Mouse (Mus musculus) neural tube, embryonic 13.5 days (tissue): ENCODE measurements around the gene Cabp4. TPM values are rescaled to one million over a fixed set of nuclear protein-coding genes. Genes with fewer than 3 reads are reported as not detected.

ENCODE experiments used
- ATAC-seq: fragments of 200-750 bp; cut with Nextera tagmentation; 2 replicates; pipeline ENCODE4 v1.8.0; 2017; ENCODE audit warnings: low read depth, mild to moderate bottlenecking, moderate TSS enrichment, moderate library complexity
- H3K27ac ChIP-seq: fragments of 300-500 bp; sonication (generic); replicated peaks from 2 replicates; pipeline ENCODE4 v1.5.1; 2015; ENCODE audit warnings: moderate library complexity, mild to moderate bottlenecking, inconsistent platforms
- H3K27me3 ChIP-seq: fragments of 300-500 bp; sonication (generic); 2 replicates; pipeline ENCODE4 v1.6.1; 2015; ENCODE audit warnings: mild to moderate bottlenecking, inconsistent platforms
- H3K36me3 ChIP-seq: fragments of 300-500 bp; sonication (generic); 2 replicates; pipeline ENCODE4 v1.6.1; 2015; ENCODE audit warnings: mild to moderate bottlenecking, inconsistent platforms
- H3K4me1 ChIP-seq: fragments of 300-500 bp; sonication (generic); replicated peaks from 2 replicates; pipeline ENCODE4 v1.6.1; 2015; ENCODE audit warnings: inconsistent platforms
- H3K4me2 ChIP-seq: fragments of 300-500 bp; sonication (generic); 2 replicates; pipeline ENCODE4 v1.6.1; 2015; ENCODE audit warnings: inconsistent platforms, mild to moderate bottlenecking, moderate library complexity
- H3K4me3 ChIP-seq: fragments of 300-500 bp; sonication (generic); 2 replicates; pipeline ENCODE4 v1.5.1; 2015; ENCODE audit warnings: mild to moderate bottlenecking, inconsistent platforms
- H3K9ac ChIP-seq: fragments of 300-500 bp; sonication (generic); 2 replicates; pipeline ENCODE4 v1.6.1; 2015; ENCODE audit warnings: moderate library complexity, mild to moderate bottlenecking, inconsistent platforms
- H3K9me3 ChIP-seq: fragments of 300-500 bp; sonication (generic); 2 replicates; pipeline ENCODE4 v1.6.1; 2016; ENCODE audit warnings: inconsistent platforms
- WGBS: fragments of 180-500 bp; shearing (Covaris S2); methylation state at CpG from one replicate; pipeline ENCODE4 v1.1.7; 2015; 5-methylcytosine and 5-hydroxymethylcytosine counted together
- polyA plus RNA-seq: library from polyadenylated mRNA; unstranded; fragments of >200 nt; fragmentation: Nextera tagmentation; extraction: Ambion mirVana; gene quantifications from 2 replicates; pipeline ENCODE4 v1.2.1, GENCODE M21; 2015

Gene Cabp4
- polyA plus RNA-seq, 1 experiment from 2014 or later, result 0.14 TPM

DNA sequence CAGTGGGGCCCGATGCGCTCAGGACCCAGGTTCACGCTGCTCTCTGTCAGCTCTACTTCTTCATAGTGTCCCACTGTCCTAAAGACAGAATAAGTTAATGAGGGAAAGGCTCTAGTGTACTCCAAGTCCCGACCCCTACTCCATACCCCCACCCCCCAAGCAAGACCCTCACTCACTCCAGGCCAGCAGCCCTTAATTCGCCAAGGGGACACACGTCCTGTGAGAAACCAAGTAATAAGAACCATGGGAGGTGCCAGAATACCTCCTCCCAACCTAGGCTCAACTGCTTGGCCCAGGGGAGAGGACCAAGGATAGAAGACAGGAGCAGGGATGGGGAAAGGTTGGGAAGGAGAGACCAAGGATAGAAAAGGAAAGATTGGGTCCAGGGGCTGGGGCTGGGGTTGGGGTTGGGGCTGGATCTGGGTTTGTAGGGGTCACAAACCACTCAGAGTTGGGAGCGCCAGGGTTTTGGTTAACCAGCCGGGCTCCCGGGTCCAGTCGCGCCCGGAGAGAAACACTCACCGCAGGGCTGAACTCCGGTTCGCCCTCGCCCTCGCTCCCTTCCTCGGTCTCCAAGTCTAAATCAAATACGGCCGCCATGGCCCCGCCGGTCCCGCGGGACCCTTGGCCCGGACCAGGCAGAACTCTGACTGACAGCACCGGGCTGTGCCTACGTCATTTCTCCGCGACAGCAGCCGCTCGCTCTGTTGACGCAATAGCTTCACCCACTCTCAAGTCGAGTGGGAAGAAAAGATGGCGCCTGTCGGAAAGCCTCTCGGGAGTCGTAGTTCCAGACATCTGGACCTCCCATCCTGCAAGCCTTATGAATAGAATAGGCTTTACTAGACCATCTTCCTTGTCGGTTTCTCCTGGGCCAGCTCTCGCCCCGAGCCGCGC lies 19.1 kb upstream of the Cabp4 start, which contains the start of gene Rps6kb2:
TSS of gene Rps6kb2 (minus strand) at position 709 of the 897 bp plus-strand sequence.
- Histone ChIP-seq H3K4me3 (peak within 1 kb of the TSS; percentile 71), H3K36me3 (peaks cover 39% of the 10 kb centered on the region), H3K27me3 (no peaks in the 10 kb centered on the region), H3K9me3 (no peaks in the 10 kb centered on the region), H3K4me2 (peak within 1 kb of the TSS; percentile 97), H3K27ac (peak within 1 kb of the TSS; percentile 85), H3K9ac (peak within 1 kb of the TSS; percentile 93), H3K4me1 (peaks cover 21% of the 10 kb centered on the region)
- 7% methylated on average over 42 of the region's 42 CpGs for WGBS
- peak; percentile 91 for ATAC-seq

DNA sequence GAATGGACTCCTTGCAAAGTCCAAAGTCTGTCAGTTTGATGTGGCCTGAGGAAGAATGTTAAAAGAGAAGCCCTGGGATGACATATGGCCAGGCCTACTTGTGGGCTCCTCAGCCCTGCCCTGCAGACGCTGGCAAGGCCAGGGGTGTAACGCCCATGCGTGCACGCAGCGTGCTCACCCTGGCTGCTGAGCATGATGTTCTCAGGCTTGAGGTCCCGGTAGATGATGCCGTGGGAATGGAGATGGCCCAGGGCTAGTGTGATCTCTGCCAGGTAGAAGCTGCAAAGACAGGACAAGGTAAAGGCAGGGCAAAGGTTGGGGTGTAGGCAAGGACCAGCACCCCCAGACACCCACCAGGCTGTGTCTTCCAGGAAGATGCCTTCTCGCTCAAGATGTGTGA lies 15.2 kb upstream of the Cabp4 start:
- Histone ChIP-seq H3K27me3 (no peaks in the 10 kb centered on the region), H3K9me3 (no peaks in the 10 kb centered on the region), H3K4me3 (no peak overlapping the region), H3K9ac (no peak overlapping the region), H3K4me2 (no peak overlapping the region), H3K36me3 (peaks cover 65% of the 10 kb centered on the region), H3K27ac (no peak overlapping the region), H3K4me1 (peaks cover 31% of the 10 kb centered on the region)
- WGBS, result 93% methylated on average over 8 of the region's 8 CpGs
- no peak for ATAC-seq

GRCm38 (mm10) chr19:4156771-4157170 lies 12.9 kb upstream of the Cabp4 start:
- H3K9me3 ChIP-seq, result no peaks in the 10 kb centered on the region
- H3K4me2 ChIP-seq, result no peak overlapping the region
- 90% methylated on average over 12 of the region's 12 CpGs for WGBS
- no peak overlapping the region for H3K4me3 ChIP-seq
- peaks cover 14% of the 10 kb centered on the region for H3K4me1 ChIP-seq
- no peak overlapping the region for H3K27ac ChIP-seq
- no peak overlapping the region for H3K9ac ChIP-seq
- ATAC-seq, result no peak
- peaks cover 84% of the 10 kb centered on the region for H3K36me3 ChIP-seq
- H3K27me3 ChIP-seq, result no peaks in the 10 kb centered on the region

DNA sequence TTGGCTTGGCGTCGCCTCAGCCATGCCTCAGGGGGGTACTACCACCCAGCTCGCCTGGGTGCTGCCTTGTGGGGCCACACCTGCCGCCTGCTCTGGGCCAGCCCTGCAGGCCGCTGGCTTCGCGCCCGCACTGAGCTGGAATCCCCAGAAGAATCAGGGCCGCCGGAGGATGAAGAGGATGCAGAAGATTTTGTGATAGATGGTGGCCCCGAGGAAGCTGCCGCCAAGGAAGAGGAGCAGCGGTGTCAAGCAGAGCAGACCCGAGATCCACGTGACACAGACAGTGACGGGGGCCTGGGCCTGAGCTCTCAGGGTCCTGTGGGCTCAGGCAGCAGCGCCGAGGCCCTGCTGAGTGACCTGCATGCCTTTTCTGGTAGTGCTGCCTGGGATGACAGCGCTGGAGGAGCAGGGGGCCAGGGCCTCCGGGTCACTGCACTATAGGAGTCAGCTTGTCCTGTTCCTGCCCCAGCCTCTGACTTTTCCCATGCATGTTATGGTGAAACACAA lies 12.3 kb upstream of the Cabp4 start:
- no peaks in the 10 kb centered on the region for H3K9me3 ChIP-seq
- ATAC-seq, result no peak
- no peak overlapping the region for H3K4me2 ChIP-seq
- no peak overlapping the region for H3K9ac ChIP-seq
- H3K27ac ChIP-seq, result 0 out of 2 replicates have a peak overlapping the region, but pooled peaks have one; percentile 38
- WGBS, result 67% methylated on average over 20 of the region's 20 CpGs
- H3K4me3 ChIP-seq, result no peak overlapping the region
- peaks cover 12% of the 10 kb centered on the region; the same call in 1 of the 2 replicates for H3K4me1 ChIP-seq
- peaks cover 81% of the 10 kb centered on the region for H3K36me3 ChIP-seq
- H3K27me3 ChIP-seq, result no peaks in the 10 kb centered on the region

- Histone ChIP-seq H3K4me3 (no peak overlapping the region), H3K4me1 (peaks cover 12% of the 10 kb centered on the region), H3K9me3 (no peaks in the 10 kb centered on the region), H3K4me2 (no peak overlapping the region), H3K9ac (no peak overlapping the region), H3K27me3 (no peaks in the 10 kb centered on the region), H3K27ac (0 out of 2 replicates have a peak overlapping the region, but pooled peaks have one; percentile 38), H3K36me3 (peaks cover 81% of the 10 kb centered on the region)
- whole genome bisulfite sequencing, result 71% methylated on average over 6 of the region's 6 CpGs
- no peak for ATAC-seq
These were observed 11.6 kb upstream of the Cabp4 start for GRCm38 (mm10) chr19:4155223-4156072.

DNA sequence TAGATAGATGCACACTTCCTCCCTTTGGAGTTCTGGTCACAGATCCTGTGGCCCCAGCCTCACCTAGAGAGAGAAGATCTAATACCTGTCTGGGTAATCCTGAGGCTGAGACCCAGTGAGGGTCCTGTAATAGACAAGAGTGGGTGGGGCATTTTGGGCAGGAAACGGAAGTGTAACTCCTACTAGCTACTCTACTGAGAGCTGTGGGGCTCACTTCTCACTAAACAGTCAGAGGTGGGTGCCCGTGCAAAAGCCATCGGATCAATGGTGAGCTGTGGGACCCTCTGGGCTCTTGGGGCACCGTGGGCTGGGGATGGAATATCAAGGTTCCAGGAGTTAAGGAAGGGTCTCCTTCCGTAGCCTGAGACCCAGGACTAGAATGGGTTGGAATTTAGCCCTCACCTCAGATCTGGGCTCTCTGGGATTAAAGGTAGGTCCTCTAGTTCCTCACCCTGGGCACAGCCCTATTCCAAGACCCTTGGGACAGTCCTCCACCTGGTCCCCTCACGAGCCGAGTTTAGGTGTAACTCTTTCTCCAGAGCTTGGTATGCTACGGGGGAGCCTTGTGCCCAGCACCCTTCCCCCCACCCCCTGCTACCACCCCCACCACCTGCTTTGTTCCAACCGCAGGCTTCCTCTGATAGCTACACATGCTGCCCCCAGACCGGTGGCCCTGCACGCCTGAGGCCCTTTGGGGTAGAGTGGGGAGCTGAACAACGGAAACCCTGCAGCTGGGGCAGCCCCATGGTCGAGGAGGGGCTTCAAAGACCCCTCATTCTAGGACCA lies 10.8 kb upstream of the Cabp4 start:
- no peaks in the 10 kb centered on the region for H3K9me3 ChIP-seq
- no peak for ATAC-seq
- no peak overlapping the region for H3K27ac ChIP-seq
- no peaks in the 10 kb centered on the region for H3K27me3 ChIP-seq
- peaks cover 19% of the 10 kb centered on the region for H3K4me1 ChIP-seq
- 82% methylated on average over 13 of the region's 13 CpGs for WGBS
- H3K4me2 ChIP-seq, result no peak overlapping the region
- peaks cover 83% of the 10 kb centered on the region for H3K36me3 ChIP-seq
- H3K9ac ChIP-seq, result no peak overlapping the region
- no peak overlapping the region for H3K4me3 ChIP-seq

DNA sequence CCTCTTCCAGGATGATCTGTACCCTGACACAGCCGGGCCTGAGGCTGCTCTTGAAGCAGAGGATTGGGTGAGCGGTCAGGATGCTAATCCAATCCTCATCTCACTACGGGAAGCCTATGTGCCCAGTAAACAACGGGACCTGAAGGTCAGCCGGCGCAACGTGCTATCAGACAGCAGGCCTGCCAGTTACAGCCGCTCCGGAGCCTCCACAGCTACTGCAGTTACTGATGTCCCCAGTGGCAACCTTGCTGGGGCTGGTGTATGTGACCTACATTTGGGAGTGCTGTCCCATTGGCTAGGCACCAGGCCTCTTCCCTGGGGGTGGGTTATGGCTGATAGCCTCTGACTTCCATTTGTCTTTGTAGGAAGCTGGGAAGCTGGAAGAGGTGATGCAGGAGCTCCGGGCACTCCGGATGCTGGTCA lies 9.4 kb upstream of the Cabp4 start, which contains the start of gene Ptprcap:
TSS of gene Ptprcap (plus strand) at position 373 of the 423 bp plus-strand sequence.
- H3K4me1 ChIP-seq, result peaks cover 28% of the 10 kb centered on the region
- no peaks in the 10 kb centered on the region for H3K27me3 ChIP-seq
- no peaks in the 10 kb centered on the region for H3K9me3 ChIP-seq
- H3K4me3 ChIP-seq, result no peak within 1 kb of the TSS
- no peak within 1 kb of the TSS for H3K9ac ChIP-seq
- no peak for ATAC-seq
- H3K27ac ChIP-seq, result no peak within 1 kb of the TSS
- peaks cover 69% of the 10 kb centered on the region for H3K36me3 ChIP-seq
- WGBS, result 80% methylated on average over 11 of the region's 11 CpGs
- no peak within 1 kb of the TSS for H3K4me2 ChIP-seq

GRCm38 (mm10) chr19:4152445-4153231 lies 8.8 kb upstream of the Cabp4 start:
- Histone ChIP-seq H3K4me1 (peaks cover 34% of the 10 kb centered on the region), H3K4me2 (no peak overlapping the region), H3K27ac (no peak overlapping the region), H3K9me3 (no peaks in the 10 kb centered on the region), H3K4me3 (no peak overlapping the region), H3K36me3 (peaks cover 63% of the 10 kb centered on the region), H3K9ac (no peak overlapping the region), H3K27me3 (no peaks in the 10 kb centered on the region)
- no peak for ATAC-seq
- 90% methylated on average over 8 of the region's 8 CpGs for WGBS

DNA sequence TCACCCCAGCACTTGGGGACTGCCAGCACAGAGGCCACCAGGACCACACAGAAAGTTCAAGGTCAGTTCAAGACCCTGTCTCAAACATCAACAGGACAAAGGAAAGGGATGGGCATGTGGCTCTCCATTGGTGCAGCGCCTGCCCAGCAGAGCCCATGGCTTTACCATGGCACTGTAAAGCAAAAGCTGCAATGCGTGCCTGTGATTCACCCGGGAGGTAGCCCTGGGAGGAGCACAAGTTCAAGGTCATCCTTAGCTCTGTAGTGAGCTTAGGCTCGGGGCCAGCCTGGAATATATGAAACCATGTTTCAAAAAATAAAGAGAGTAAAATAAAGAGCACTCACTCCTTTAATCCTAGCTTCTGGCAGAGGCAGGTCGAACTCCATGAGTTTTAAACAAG lies 8.1 kb upstream of the Cabp4 start:
- 92% methylated on average over 5 of the region's 5 CpGs for WGBS
- H3K4me3 ChIP-seq, result no peak overlapping the region
- no peak overlapping the region for H3K4me2 ChIP-seq
- no peak overlapping the region for H3K27ac ChIP-seq
- H3K9me3 ChIP-seq, result no peaks in the 10 kb centered on the region
- H3K4me1 ChIP-seq, result peaks cover 36% of the 10 kb centered on the region
- no peak for ATAC-seq
- H3K9ac ChIP-seq, result no peak overlapping the region
- H3K36me3 ChIP-seq, result peaks cover 55% of the 10 kb centered on the region
- no peaks in the 10 kb centered on the region for H3K27me3 ChIP-seq

- Histone ChIP-seq H3K9me3 (no peaks in the 10 kb centered on the region), H3K4me3 (no peak overlapping the region), H3K9ac (no peak overlapping the region), H3K4me1 (peaks cover 36% of the 10 kb centered on the region), H3K4me2 (no peak overlapping the region), H3K27ac (no peak overlapping the region), H3K36me3 (peaks cover 51% of the 10 kb centered on the region), H3K27me3 (no peaks in the 10 kb centered on the region)
- WGBS, result 90% methylated on average over 4 of the region's 5 CpGs
- ATAC-seq, result no peak
These were observed 7.6 kb upstream of the Cabp4 start for GRCm38 (mm10) chr19:4151488-4151860.
